Comparison of ENCODE assay signal across 7 mouse cellular contexts in the genomic region with DNA sequence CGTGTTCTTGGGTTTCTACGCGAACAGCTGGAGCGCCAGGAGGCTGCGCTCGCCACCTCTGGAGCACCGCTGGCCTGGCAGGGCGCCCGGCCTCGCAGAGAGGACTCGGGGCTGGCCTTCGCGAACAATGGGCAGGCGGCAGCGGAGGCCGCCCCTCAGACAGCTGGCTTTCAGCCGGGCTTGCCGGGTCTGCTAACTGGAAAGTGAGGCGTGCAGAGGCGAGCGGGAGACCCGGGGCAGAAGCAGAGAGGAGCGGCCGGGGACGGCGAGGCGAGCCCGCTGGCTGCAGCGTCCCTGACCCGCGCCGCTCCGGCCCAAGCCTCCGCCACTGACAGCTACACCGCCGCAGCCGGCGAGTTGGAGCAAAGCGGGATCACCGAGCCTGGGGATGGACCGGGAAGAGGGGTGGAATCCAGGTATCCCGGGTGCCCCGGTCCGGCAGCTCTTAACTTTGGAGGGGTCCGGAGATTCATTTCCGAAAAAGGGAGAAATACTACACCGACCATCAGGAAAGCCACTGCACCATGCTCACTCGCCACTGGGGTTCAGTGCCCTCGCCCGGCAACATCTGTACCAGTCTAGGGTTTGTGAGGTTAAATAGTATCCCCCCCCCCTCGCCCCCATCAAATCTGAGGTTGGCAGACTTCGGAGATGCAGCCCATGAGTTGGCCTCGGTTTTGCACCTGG. TPM values are rescaled to one million over a fixed set of nuclear protein-coding genes. Genes with fewer than 3 reads are reported as not detected.
DNase-seq lines count a peak whose midpoint lies in the region; ATAC-seq and TF ChIP-seq lines count a peak whose summit lies in the region.

No protein-coding gene starts in this region.

- H3K4me2 ChIP-seq in hindbrain, embryonic 11.5 days (replicated peaks; ENCODE audit: low read depth, low read length), result peak overlapping the region; percentile 89

- H3K27me3 ChIP-seq in hindbrain, embryonic 11.5 days (ENCODE audit: control insufficient read depth, insufficient read depth, low read length), result peaks cover 8% of the 10 kb centered on the region; the same call in 1 of the 2 replicates
- peaks cover 49% of the 10 kb centered on the region for H3K27me3 ChIP-seq in small intestine, adult 2 months (ENCODE audit: control insufficient read depth, insufficient read depth, low read length)

- H3K4me1 ChIP-seq in hindbrain, embryonic 11.5 days (replicated peaks; ENCODE audit: control insufficient read depth, insufficient read depth, low read length), result no peaks in the 10 kb centered on the region; the same call in 1 of the 2 replicates
- peaks cover 4% of the 10 kb centered on the region for H3K4me1 ChIP-seq in small intestine, adult 2 months (ENCODE audit: control insufficient read depth, insufficient read depth, insufficient read length, low read length)

- TF ChIP-seq POLR2A in small intestine, adult 2 months (IDR thresholded peaks at IDR 0.05; ENCODE audit: low read depth, low read length), result no peak

- under 1% methylated on average over 53 of the region's 53 CpGs for WGBS in hindbrain, embryonic 11.5 days
- WGBS in small intestine, adult 2 months, result under 1% methylated on average over 53 of the region's 53 CpGs

- peak; percentile 59 for ATAC-seq in hindbrain, embryonic 11.5 days (ENCODE audit: low FRiP score)

- peak; percentile 56 to 75 for DNase-seq in adrenal gland, adult 18-20 months (ENCODE audit: low spot score in 2 of 2)
- DNase-seq in cerebellum, adult 9-10 months, result peak; percentile 58
- peak; percentile 35 to 42 for DNase-seq in frontal cortex, postnatal 14 days (ENCODE audit: low spot score in 2 of 2)
- DNase-seq in hindbrain, embryonic 11.5 days (ENCODE audit: low spot score), result peak; percentile 75
- peak; percentile 53 to 54 for DNase-seq in layer of hippocampus, postnatal 36 days
- peak; percentile 43 for DNase-seq in lung, postnatal 36 days

- H3K9ac ChIP-seq in hindbrain, embryonic 11.5 days (ENCODE audit: low read depth, low read length), result peak overlapping the region; percentile 90

- peak overlapping the region; percentile 58 for H3K4me3 ChIP-seq in hindbrain, embryonic 11.5 days (ENCODE audit: low read depth, low read length)
- H3K4me3 ChIP-seq in small intestine, adult 2 months (ENCODE audit: low read depth, low read length), result peak overlapping the region; percentile 65

- H3K36me3 ChIP-seq in hindbrain, embryonic 11.5 days (ENCODE audit: control insufficient read depth, insufficient read depth, low read length), result no peaks in the 10 kb centered on the region
- no peaks in the 10 kb centered on the region for H3K36me3 ChIP-seq in small intestine, adult 2 months (ENCODE audit: control insufficient read depth, insufficient read depth, low read length)

- TF ChIP-seq CTCF in small intestine, adult 2 months (IDR thresholded peaks at IDR 0.05; ENCODE audit: extremely low read depth, insufficient read length, insufficient replicate concordance, low read depth, low read length), result no peak

- no peaks in the 10 kb centered on the region for H3K9me3 ChIP-seq in hindbrain, embryonic 11.5 days (ENCODE audit: control insufficient read depth, low read length)

- H3K27ac ChIP-seq in hindbrain, embryonic 11.5 days (ENCODE audit: low read depth, low read length), result peak overlapping the region; percentile 91
- no peak overlapping the region for H3K27ac ChIP-seq in small intestine, adult 2 months (ENCODE audit: insufficient read depth, low read depth, low read length)

RNA-seq across cellular contexts. Expression of a gene that starts 1.0 kb away (rescaled TPM):
- total RNA-seq in adrenal gland, adult 18-20 months (2021), result 1 to 10 TPM; 2.4 to 3.9 TPM
- 7.1 and 11.1 TPM in 2 replicates for polyA plus RNA-seq in hindbrain, embryonic 11.5 days (2014; fragmentation: Nextera tagmentation; extraction: Ambion mirVana)
- total RNA-seq in layer of hippocampus, postnatal 36 days (2021), result 10 to 100 TPM; 83.0 to 84.4 TPM
- 0.70 and 0.79 TPM in 2 replicates for polyA plus RNA-seq in small intestine, adult 2 months (2012; rRNA removed)

RNA-seq across cellular contexts. Expression of a gene that starts 1.2 kb away (rescaled TPM):
- under 1 TPM; 0.20 to 0.32 TPM for total RNA-seq in adrenal gland, adult 18-20 months (2021)
- polyA plus RNA-seq in hindbrain, embryonic 11.5 days (2014; fragmentation: Nextera tagmentation; extraction: Ambion mirVana), result 1.4 and 2.0 TPM in 2 replicates
- 1 to 10 TPM; 1.8 to 1.9 TPM for total RNA-seq in layer of hippocampus, postnatal 36 days (2021)
- polyA plus RNA-seq in small intestine, adult 2 months (2012; rRNA removed), result 0.09 and 0.15 TPM in 2 replicates

RNA-seq across cellular contexts. Expression of a gene that starts 48.0 kb away (rescaled TPM):
- 10 to 100 TPM; 17.9 to 20.5 TPM for total RNA-seq in adrenal gland, adult 18-20 months (2021)
- 15.2 and 18.4 TPM in 2 replicates for polyA plus RNA-seq in hindbrain, embryonic 11.5 days (2014; fragmentation: Nextera tagmentation; extraction: Ambion mirVana)
- total RNA-seq in layer of hippocampus, postnatal 36 days (2021), result 10 to 100 TPM; 14.0 to 19.2 TPM
- 9.0 and 10.5 TPM in 2 replicates for polyA plus RNA-seq in small intestine, adult 2 months (2012; rRNA removed)

Comparison
In these comparisons a context has a peak if more than half of its experiments do, and no peak if none do; other contexts are left out.
1. RNA of a gene that starts 1.0 kb away (total RNA-seq): 83.0 to 84.4 TPM in layer of hippocampus, postnatal 36 days; 2.4 to 3.9 TPM in adrenal gland, adult 18-20 months; every median in the first group is over 10 times any median in the second.
2. Peak in every context shown above with its lines, with median percentiles within 50 percentile points of each other: DNase-seq.